Mouse (Mus musculus): ENCODE data around the gene Gdpgp1. TPM values are rescaled to one million over a fixed set of nuclear protein-coding genes. Genes with fewer than 3 reads are reported as not detected.

Gdpgp1 gene
- total RNA-seq, 2 experiments from 2014 or later, result 1.1 to 1.5 TPM

GRCm38 (mm10) chr7:80214459-80214858 is 18.2 kb upstream of the Gdpgp1 start:
- intact Hi-C loops (cut with DNase I; ENCODE audit: low total_unique reads), result no loop called here
- no peak for DNase-seq

GRCm38 (mm10) chr7:80215398-80215797 is 17.3 kb upstream of the Gdpgp1 start:
- DNase-seq, result peak; percentile 68
- intact Hi-C loops (cut with DNase I; ENCODE audit: low total_unique reads), result no loop called here

- intact Hi-C loops (cut with DNase I; ENCODE audit: low total_unique reads), result loop anchor here (2.0 kb wide), 1 partner anchor 78 kb away; no protein-coding TSS in a partner anchor
- peak; percentile 57 for DNase-seq
Measured at GRCm38 (mm10) chr7:80216566-80216965, 16.1 kb upstream of the Gdpgp1 start.

GRCm38 (mm10) chr7:80218666-80219065 is 14.0 kb upstream of the Gdpgp1 start:
- DNase-seq, result no peak
- intact Hi-C loops (cut with DNase I; ENCODE audit: low total_unique reads), result no loop called here

- intact Hi-C loops (cut with DNase I; ENCODE audit: low total_unique reads), result loop anchor here (10.0 kb wide), 1 partner anchor 196 kb away; the partner anchor contains the start of gene Zfp710
- no peak for DNase-seq
Measured at GRCm38 (mm10) chr7:80220237-80220797, 12.3 kb upstream of the Gdpgp1 start.

GRCm38 (mm10) chr7:80221179-80221750 is 11.4 kb upstream of the Gdpgp1 start:
- intact Hi-C loops (cut with DNase I; ENCODE audit: low total_unique reads), result loop anchor here (10.0 kb wide), 1 partner anchor 196 kb away; the partner anchor contains the start of gene Zfp710
- no peak for DNase-seq

- intact Hi-C loops (cut with DNase I; ENCODE audit: low total_unique reads), result loop anchor here (10.0 kb wide), 1 partner anchor 202 kb away; the partner anchor contains the start of gene Zfp710
- no peak for DNase-seq
Measured at GRCm38 (mm10) chr7:80227065-80227464, 5.6 kb upstream of the Gdpgp1 start.

- intact Hi-C loops (cut with DNase I; ENCODE audit: low total_unique reads), result no loop called here
- DNase-seq, result no peak
Measured at GRCm38 (mm10) chr7:80230196-80230595, 2.5 kb upstream of the Gdpgp1 start.

- intact Hi-C loops (cut with DNase I; ENCODE audit: low total_unique reads), result no loop called here
- DNase-seq, result no peak
Measured at GRCm38 (mm10) chr7:80231971-80232488, 635 bp upstream of the Gdpgp1 start.

GRCm38 (mm10) chr7:80233799-80234198 is 1.1 kb downstream of the Gdpgp1 start:
- intact Hi-C loops (cut with DNase I; ENCODE audit: low total_unique reads), result no loop called here
- DNase-seq, result no peak

GRCm38 (mm10) chr7:80238542-80238941 is 5.9 kb downstream of the Gdpgp1 start:
- DNase-seq, result no peak
- intact Hi-C loops (cut with DNase I; ENCODE audit: low total_unique reads), result no loop called here

- DNase-seq, result no peak
- intact Hi-C loops (cut with DNase I; ENCODE audit: low total_unique reads), result no loop called here
Measured at GRCm38 (mm10) chr7:80241661-80242060, 9.0 kb downstream of the Gdpgp1 start.

- DNase-seq, result no peak
- intact Hi-C loops (cut with DNase I; ENCODE audit: low total_unique reads), result no loop called here
Measured at GRCm38 (mm10) chr7:80244851-80245250, 12.2 kb downstream of the Gdpgp1 start.

- peak; percentile 95 for DNase-seq
- intact Hi-C loops (cut with DNase I; ENCODE audit: low total_unique reads), result no loop called here
Measured at GRCm38 (mm10) chr7:80246148-80246721, 13.6 kb downstream of the Gdpgp1 start, which contains the start of gene Ttll13. Ttll13 (plus strand) TSS chr7:80246376.

GRCm38 (mm10) chr7:80246859-80247258 is 14.2 kb downstream of the Gdpgp1 start:
- intact Hi-C loops (cut with DNase I; ENCODE audit: low total_unique reads), result no loop called here
- no peak for DNase-seq

GRCm38 (mm10) chr7:80252437-80252836 is 19.8 kb downstream of the Gdpgp1 start:
- no peak for DNase-seq
- intact Hi-C loops (cut with DNase I; ENCODE audit: low total_unique reads), result no loop called here

- DNase-seq, result no peak
- intact Hi-C loops (cut with DNase I; ENCODE audit: low total_unique reads), result no loop called here
Measured at GRCm38 (mm10) chr7:80252886-80253285, 20.2 kb downstream of the Gdpgp1 start.

GRCm38 (mm10) chr7:80255981-80256380 is 23.3 kb downstream of the Gdpgp1 start:
- DNase-seq, result no peak
- intact Hi-C loops (cut with DNase I; ENCODE audit: low total_unique reads), result no loop called here

- intact Hi-C loops (cut with DNase I; ENCODE audit: low total_unique reads), result no loop called here
- no peak for DNase-seq
Measured at GRCm38 (mm10) chr7:80257706-80258105, 25.0 kb downstream of the Gdpgp1 start.

GRCm38 (mm10) chr7:80260625-80261371 is 28.1 kb downstream of the Gdpgp1 start, which contains the start of gene Ngrn:
Ngrn (plus strand) TSS chr7:80261215.
- intact Hi-C loops (cut with DNase I; ENCODE audit: low total_unique reads), result no loop called here
- DNase-seq, result peak; percentile 89

Data from gastrocnemius, postnatal 14 days (tissue).